Mouse (Mus musculus) hindbrain, embryonic 14.5 days (tissue): ENCODE measurements at regions not wholly inside any gene's neighbourhood (a gene's known extent, or its start where the extent isn't known, plus 50 kb on each side); places are given as distances from the start of the nearest gene placed in this dataset.

Experiments
- ATAC-seq: fragments of 200-750 bp; cut with Nextera tagmentation; 2 replicates; pipeline ENCODE4 v1.8.0; 2017; ENCODE audit warnings: moderate number of reproducible peaks, mild to moderate bottlenecking, moderate TSS enrichment, moderate library complexity; ENCODE audit not compliant: low FRiP score
- DNase-seq: peaks from one replicate; pipeline ENCODE4 v3.0.0-alpha.2; 2015; ENCODE audit warnings: low spot score
- H3K27ac ChIP-seq: fragments of 300-500 bp; sonication (generic); 2 replicates; pipeline ENCODE4 v1.5.1; 2014; ENCODE audit warnings: mild to moderate bottlenecking, moderate library complexity
- H3K27me3 ChIP-seq: fragments of 300-500 bp; sonication (generic); 2 replicates; pipeline ENCODE4 v1.6.1; 2014; ENCODE audit warnings: mild to moderate bottlenecking, low read length, mixed read lengths; ENCODE audit not compliant: control insufficient read depth, insufficient read depth
- H3K36me3 ChIP-seq: fragments of 300-500 bp; sonication (generic); replicated peaks from 2 replicates; pipeline ENCODE4 v1.6.1; 2014; ENCODE audit not compliant: control insufficient read depth, insufficient read depth
- H3K4me1 ChIP-seq: fragments of 300-500 bp; sonication (generic); replicated peaks from 2 replicates; pipeline ENCODE4 v1.6.1; 2014; ENCODE audit warnings: antibody characterized with exemption, low read length, mixed read lengths; ENCODE audit not compliant: control insufficient read depth, insufficient read depth
- H3K4me2 ChIP-seq: fragments of 300-500 bp; sonication (generic); replicated peaks from 2 replicates; pipeline ENCODE4 v1.6.1; 2014; ENCODE audit warnings: mild to moderate bottlenecking, moderate library complexity
- H3K4me3 ChIP-seq: fragments of 300-500 bp; sonication (generic); replicated peaks from 2 replicates; pipeline ENCODE4 v1.5.1; 2014; ENCODE audit warnings: mild to moderate bottlenecking, low read length
- H3K9ac ChIP-seq: fragments of 300-500 bp; sonication (generic); 2 replicates; pipeline ENCODE4 v1.6.1; 2014
- H3K9me3 ChIP-seq: fragments of 300-500 bp; sonication (generic); 2 replicates; pipeline ENCODE4 v1.6.1; 2016; ENCODE audit warnings: low read length; ENCODE audit not compliant: control insufficient read depth
- WGBS: fragments of 180-500 bp; shearing (Covaris S2); extraction: QIAGEN DNeasy Blood & Tissue Kit; methylation state at CpG from one replicate; pipeline ENCODE4 v1.1.7; 2014; 5-methylcytosine and 5-hydroxymethylcytosine counted together

GRCm38 (mm10) chr17:48592457-48592856, 137.8 kb downstream of the Unc5cl start:
- WGBS, result 71% methylated on average over 1 of the region's 1 CpGs
- no peak for DNase-seq
- Histone ChIP-seq H3K4me3 (no peak overlapping the region), H3K27ac (no peak overlapping the region), H3K4me1 (no peaks in the 10 kb centered on the region), H3K4me2 (no peak overlapping the region), H3K27me3 (no peaks in the 10 kb centered on the region), H3K36me3 (no peaks in the 10 kb centered on the region), H3K9ac (no peak overlapping the region), H3K9me3 (no peaks in the 10 kb centered on the region)
- ATAC-seq, result no peak

- Histone ChIP-seq H3K36me3 (no peaks in the 10 kb centered on the region), H3K27me3 (no peaks in the 10 kb centered on the region), H3K4me2 (no peak overlapping the region), H3K9me3 (no peaks in the 10 kb centered on the region), H3K4me1 (no peaks in the 10 kb centered on the region), H3K4me3 (no peak overlapping the region), H3K9ac (no peak overlapping the region), H3K27ac (no peak overlapping the region)
- ATAC-seq, result no peak
- DNase-seq, result no peak
- 79% methylated on average over 10 of the region's 10 CpGs for WGBS
These were observed 140.8 kb downstream of the Unc5cl start for GRCm38 (mm10) chr17:48595418-48595963.

- 88% methylated on average over 3 of the region's 3 CpGs for WGBS
- H3K4me1 ChIP-seq, result no peaks in the 10 kb centered on the region
- H3K9me3 ChIP-seq, result no peaks in the 10 kb centered on the region
- no peak overlapping the region for H3K4me2 ChIP-seq
- ATAC-seq, result no peak
- no peak overlapping the region for H3K9ac ChIP-seq
- H3K27me3 ChIP-seq, result no peaks in the 10 kb centered on the region
- DNase-seq, result no peak
- H3K36me3 ChIP-seq, result no peaks in the 10 kb centered on the region
- no peak overlapping the region for H3K27ac ChIP-seq
- H3K4me3 ChIP-seq, result no peak overlapping the region
These were observed 141.7 kb downstream of the Unc5cl start for GRCm38 (mm10) chr17:48596406-48596805.

- no peak overlapping the region for H3K9ac ChIP-seq
- no peak overlapping the region for H3K4me3 ChIP-seq
- no peak overlapping the region for H3K27ac ChIP-seq
- H3K36me3 ChIP-seq, result no peaks in the 10 kb centered on the region
- H3K27me3 ChIP-seq, result no peaks in the 10 kb centered on the region
- ATAC-seq (no peak), DNase-seq (no peak)
- H3K4me2 ChIP-seq, result no peak overlapping the region
- H3K9me3 ChIP-seq, result no peaks in the 10 kb centered on the region
- WGBS, result 96% methylated on average over 1 of the region's 1 CpGs
- H3K4me1 ChIP-seq, result no peaks in the 10 kb centered on the region
These were observed 142.6 kb downstream of the Unc5cl start for GRCm38 (mm10) chr17:48597301-48597700.

GRCm38 (mm10) chr17:48598471-48599141, 143.9 kb downstream of the Unc5cl start:
- Histone ChIP-seq H3K27me3 (no peaks in the 10 kb centered on the region), H3K4me1 (no peaks in the 10 kb centered on the region), H3K9ac (no peak overlapping the region), H3K27ac (no peak overlapping the region), H3K36me3 (no peaks in the 10 kb centered on the region), H3K9me3 (no peaks in the 10 kb centered on the region), H3K4me3 (no peak overlapping the region), H3K4me2 (no peak overlapping the region)
- WGBS, result 87% methylated on average over 16 of the region's 16 CpGs
- DNase-seq (no peak), ATAC-seq (no peak)

GRCm38 (mm10) chr17:48600176-48600575, 145.5 kb downstream of the Unc5cl start:
- H3K4me2 ChIP-seq, result no peak overlapping the region
- DNase-seq, result no peak
- no peak overlapping the region for H3K4me3 ChIP-seq
- H3K27me3 ChIP-seq, result no peaks in the 10 kb centered on the region
- H3K36me3 ChIP-seq, result no peaks in the 10 kb centered on the region
- no peaks in the 10 kb centered on the region for H3K4me1 ChIP-seq
- no peaks in the 10 kb centered on the region for H3K9me3 ChIP-seq
- 65% methylated on average over 6 of the region's 6 CpGs for WGBS
- no peak overlapping the region for H3K9ac ChIP-seq
- H3K27ac ChIP-seq, result no peak overlapping the region
- no peak for ATAC-seq

GRCm38 (mm10) chr17:48602554-48602953, 147.9 kb downstream of the Unc5cl start:
- ATAC-seq (no peak), DNase-seq (peak; percentile 76)
- 11% methylated on average over 6 of the region's 6 CpGs for WGBS
- Histone ChIP-seq H3K27ac (no peak overlapping the region), H3K9ac (no peak overlapping the region), H3K9me3 (no peaks in the 10 kb centered on the region), H3K4me3 (no peak overlapping the region), H3K36me3 (no peaks in the 10 kb centered on the region), H3K4me2 (no peak overlapping the region), H3K27me3 (no peaks in the 10 kb centered on the region), H3K4me1 (no peaks in the 10 kb centered on the region)

- Histone ChIP-seq H3K4me1 (no peaks in the 10 kb centered on the region), H3K9me3 (no peaks in the 10 kb centered on the region), H3K27me3 (no peaks in the 10 kb centered on the region), H3K4me3 (no peak overlapping the region), H3K4me2 (no peak overlapping the region), H3K36me3 (no peaks in the 10 kb centered on the region), H3K27ac (no peak overlapping the region), H3K9ac (no peak overlapping the region)
- 91% methylated on average over 4 of the region's 4 CpGs for WGBS
- ATAC-seq, result no peak
- no peak for DNase-seq
These were observed 152.1 kb downstream of the Unc5cl start for GRCm38 (mm10) chr17:48606767-48607166.

- Histone ChIP-seq H3K4me2 (no peak overlapping the region), H3K4me1 (no peaks in the 10 kb centered on the region), H3K9ac (no peak overlapping the region), H3K4me3 (no peak overlapping the region), H3K27ac (no peak overlapping the region), H3K36me3 (no peaks in the 10 kb centered on the region), H3K27me3 (no peaks in the 10 kb centered on the region), H3K9me3 (no peaks in the 10 kb centered on the region)
- 81% methylated on average over 3 of the region's 3 CpGs for WGBS
- DNase-seq, result no peak
- ATAC-seq, result no peak
These were observed 153.6 kb downstream of the Unc5cl start for GRCm38 (mm10) chr17:48608315-48608714.

- ATAC-seq (no peak), DNase-seq (no peak)
- H3K9ac ChIP-seq, result no peak overlapping the region
- no peaks in the 10 kb centered on the region for H3K36me3 ChIP-seq
- H3K9me3 ChIP-seq, result 0 out of 2 replicates have a peak, but pooled peaks cover 6% of the 10 kb centered on the region
- H3K4me1 ChIP-seq, result no peaks in the 10 kb centered on the region
- H3K4me2 ChIP-seq, result no peak overlapping the region
- H3K27me3 ChIP-seq, result no peaks in the 10 kb centered on the region
- H3K4me3 ChIP-seq, result no peak overlapping the region
- H3K27ac ChIP-seq, result no peak overlapping the region
- WGBS, result 83% methylated on average over 10 of the region's 10 CpGs
These were observed 155.4 kb downstream of the Unc5cl start for GRCm38 (mm10) chr17:48610107-48610506.
